Mouse (Mus musculus) forebrain, postnatal 0 days (tissue): Measurements from ENCODE around the gene Xylb. TPM values are rescaled to one million over a fixed set of nuclear protein-coding genes. Genes with fewer than 3 reads are reported as not detected.
A peak's percentile ranks its signal among the peaks of the same experiment; 100 is the strongest.

Experiments used
- ATAC-seq: fragments of 200-750 bp; cut with Nextera tagmentation; 2 replicates; pipeline ENCODE4 v1.8.0; 2017; ENCODE audit warnings: mild to moderate bottlenecking, moderate library complexity
- DNase-seq: peaks from one replicate; pipeline ENCODE4 v3.0.0-alpha.2; 2015
- H3K27ac ChIP-seq: fragments of 300-500 bp; sonication (generic); 2 replicates; pipeline ENCODE4 v1.5.1; 2014; ENCODE audit warnings: low read depth, mild to moderate bottlenecking, antibody characterized with exemption, low read length, moderate library complexity, mixed read lengths
- H3K27me3 ChIP-seq: fragments of 300-500 bp; sonication (generic); 2 replicates; pipeline ENCODE4 v1.6.1; 2014; ENCODE audit warnings: mild to moderate bottlenecking, low read length, mixed read lengths; ENCODE audit not compliant: insufficient read depth
- H3K36me3 ChIP-seq: fragments of 300-500 bp; sonication (generic); 2 replicates; pipeline ENCODE4 v1.6.1; 2014; ENCODE audit warnings: mild to moderate bottlenecking, moderate library complexity; ENCODE audit not compliant: insufficient read depth
- H3K4me1 ChIP-seq: fragments of 300-500 bp; sonication (generic); 2 replicates; pipeline ENCODE4 v1.6.1; 2014; ENCODE audit warnings: antibody characterized with exemption; ENCODE audit not compliant: insufficient read depth
- H3K4me2 ChIP-seq: fragments of 300-500 bp; sonication (generic); 2 replicates; pipeline ENCODE4 v1.6.1; 2014; ENCODE audit warnings: low read depth, mild to moderate bottlenecking, moderate library complexity
- H3K4me3 ChIP-seq: fragments of 300-500 bp; sonication (generic); 2 replicates; pipeline ENCODE4 v1.5.1; 2014; ENCODE audit warnings: low read depth, low read length, mixed read lengths
- H3K9ac ChIP-seq: fragments of 300-500 bp; sonication (generic); 2 replicates; pipeline ENCODE4 v1.6.1; 2014; ENCODE audit warnings: mild to moderate bottlenecking
- H3K9me3 ChIP-seq: fragments of 300-500 bp; sonication (generic); 2 replicates; pipeline ENCODE4 v1.6.1; 2016; ENCODE audit warnings: low read length
- CTCF ChIP-seq: sonication (generic); IDR thresholded peaks from 2 replicates; pipeline ENCODE4 v1.5.1; 2016; ENCODE audit warnings: antibody characterized with exemption, control low read depth, low read depth
- WGBS: fragments of 180-500 bp; shearing (Covaris S2); extraction: QIAGEN DNeasy Blood & Tissue Kit; methylation state at CpG from one replicate; pipeline ENCODE4 v1.1.7; 2014; 5-methylcytosine and 5-hydroxymethylcytosine counted together
- polyA plus RNA-seq: library from polyadenylated mRNA; unstranded; fragments of >200 nt; fragmentation: Nextera tagmentation; extraction: Ambion mirVana; gene quantifications from 2 replicates; pipeline ENCODE4 v1.2.1, GENCODE M21; 2015
- total RNA-seq: library from RNA; depleted of rRNA; stranded (reverse); fragments of >200 nt; gene quantifications from 2 replicates; pipeline ENCODE4 v1.2.3, GENCODE M21; 2014

Gene Xylb
- total and polyA plus RNA-seq, 2 experiments from 2014 or later = 3.7 to 5.0 TPM

GRCm38 (mm10) chr9:119408898-119409664 is 51.9 kb downstream of the Xylb start:
- DNase-seq (no peak), ATAC-seq (no peak)
- Histone ChIP-seq H3K36me3 (no peaks in the 10 kb centered on the region), H3K9ac (no peak overlapping the region), H3K27ac (no peak overlapping the region), H3K4me3 (no peak overlapping the region), H3K9me3 (no peaks in the 10 kb centered on the region), H3K4me1 (0 out of 2 replicates have a peak, but pooled peaks cover 6% of the 10 kb centered on the region), H3K4me2 (no peak overlapping the region), H3K27me3 (no peaks in the 10 kb centered on the region)
- 80% methylated on average over 11 of the region's 11 CpGs for WGBS
- no peak for TF ChIP-seq CTCF

GRCm38 (mm10) chr9:119409864-119410263 is 52.7 kb downstream of the Xylb start:
- Histone ChIP-seq H3K4me3 (no peak overlapping the region), H3K4me1 (no peaks in the 10 kb centered on the region), H3K9me3 (no peaks in the 10 kb centered on the region), H3K9ac (no peak overlapping the region), H3K4me2 (no peak overlapping the region), H3K27me3 (no peaks in the 10 kb centered on the region), H3K27ac (no peak overlapping the region), H3K36me3 (no peaks in the 10 kb centered on the region)
- WGBS = 93% methylated on average over 5 of the region's 5 CpGs
- ATAC-seq (no peak), DNase-seq (no peak)
- TF ChIP-seq CTCF = no peak

GRCm38 (mm10) chr9:119418025-119418424 is 60.8 kb downstream of the Xylb start:
- ATAC-seq (no peak), DNase-seq (no peak)
- no peaks in the 10 kb centered on the region for H3K4me1 ChIP-seq
- TF ChIP-seq CTCF = no peak
- no peak overlapping the region for H3K27ac ChIP-seq
- no peak overlapping the region for H3K9ac ChIP-seq
- H3K4me3 ChIP-seq = no peak overlapping the region
- H3K27me3 ChIP-seq = no peaks in the 10 kb centered on the region
- H3K9me3 ChIP-seq = no peaks in the 10 kb centered on the region
- WGBS = 80% methylated on average over 18 of the region's 18 CpGs
- no peaks in the 10 kb centered on the region for H3K36me3 ChIP-seq
- no peak overlapping the region for H3K4me2 ChIP-seq

GRCm38 (mm10) chr9:119419852-119420438 is 62.8 kb downstream of the Xylb start:
- Histone ChIP-seq H3K27me3 (no peaks in the 10 kb centered on the region), H3K4me2 (no peak overlapping the region), H3K9me3 (no peaks in the 10 kb centered on the region), H3K4me3 (no peak overlapping the region), H3K27ac (no peak overlapping the region), H3K4me1 (no peaks in the 10 kb centered on the region), H3K36me3 (no peaks in the 10 kb centered on the region), H3K9ac (no peak overlapping the region)
- no peak for TF ChIP-seq CTCF
- ATAC-seq (no peak), DNase-seq (no peak)
- WGBS = 68% methylated on average over 12 of the region's 12 CpGs

GRCm38 (mm10) chr9:119425217-119425975 is 68.2 kb downstream of the Xylb start:
- no peaks in the 10 kb centered on the region for H3K27me3 ChIP-seq
- no peak overlapping the region for H3K27ac ChIP-seq
- H3K4me3 ChIP-seq = no peak overlapping the region
- H3K4me2 ChIP-seq = no peak overlapping the region
- no peaks in the 10 kb centered on the region for H3K9me3 ChIP-seq
- TF ChIP-seq CTCF = no peak
- WGBS = 51% methylated on average over 7 of the region's 7 CpGs
- peak; percentile 72 for ATAC-seq
- no peak for DNase-seq
- peaks cover 20% of the 10 kb centered on the region for H3K36me3 ChIP-seq
- H3K9ac ChIP-seq = no peak overlapping the region
- no peaks in the 10 kb centered on the region for H3K4me1 ChIP-seq

- Histone ChIP-seq H3K9ac (no peak overlapping the region), H3K27ac (no peak overlapping the region), H3K4me1 (no peaks in the 10 kb centered on the region), H3K27me3 (no peaks in the 10 kb centered on the region), H3K4me3 (no peak overlapping the region), H3K4me2 (no peak overlapping the region), H3K36me3 (peaks cover 20% of the 10 kb centered on the region), H3K9me3 (no peaks in the 10 kb centered on the region)
- no peak for TF ChIP-seq CTCF
- 86% methylated on average over 13 of the region's 13 CpGs for WGBS
- DNase-seq = no peak
- no peak for ATAC-seq
These were observed 68.8 kb downstream of the Xylb start for GRCm38 (mm10) chr9:119425976-119426415.

- Histone ChIP-seq H3K9ac (no peak overlapping the region), H3K27ac (no peak overlapping the region), H3K4me1 (no peaks in the 10 kb centered on the region), H3K4me3 (no peak overlapping the region), H3K36me3 (peaks cover 21% of the 10 kb centered on the region), H3K27me3 (no peaks in the 10 kb centered on the region), H3K9me3 (no peaks in the 10 kb centered on the region), H3K4me2 (no peak overlapping the region)
- DNase-seq (no peak), ATAC-seq (no peak)
- TF ChIP-seq CTCF = no peak
- WGBS = 61% methylated on average over 7 of the region's 7 CpGs
These were observed 69.3 kb downstream of the Xylb start for GRCm38 (mm10) chr9:119426483-119426882.
